Mouse (Mus musculus) lung, postnatal 0 days (tissue): ENCODE measurements around the gene Olfr453.
A peak's percentile ranks its signal among the peaks of the same experiment; 100 is the strongest.

Experiments used
- CTCF ChIP-seq: IDR thresholded peaks from 2 replicates; pipeline ENCODE4 v1.5.1; 2016; ENCODE audit warnings: antibody characterized with exemption, mild to moderate bottlenecking
- EP300 ChIP-seq: IDR thresholded peaks from 2 replicates; pipeline ENCODE4 v1.6.1; 2016; ENCODE audit warnings: antibody characterized with exemption, mild to moderate bottlenecking, control low read depth

DNA sequence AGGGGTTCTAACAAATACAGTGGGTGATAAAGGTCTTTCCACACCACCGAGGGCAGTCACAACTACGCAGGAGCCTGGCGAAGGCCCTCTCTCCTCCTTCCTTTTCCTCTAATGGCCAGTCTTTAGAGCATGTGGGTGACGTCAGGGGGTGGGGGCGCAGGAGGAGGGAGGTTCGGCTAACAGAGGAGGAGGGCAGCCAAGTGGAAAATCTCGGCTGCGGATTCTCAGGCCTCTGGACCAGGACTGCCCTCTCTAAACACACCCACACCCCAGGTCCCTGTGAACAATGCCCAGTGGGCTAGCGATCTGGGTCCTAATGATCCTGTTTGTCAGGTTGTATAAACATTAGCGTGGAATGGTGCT, 47.0 kb upstream of the Olfr453 start:
- TF ChIP-seq EP300: no peak
- 0 out of 2 replicates have a peak, but pooled peaks have one; percentile 1 for TF ChIP-seq CTCF
